Mouse (Mus musculus) lung, adult 2 months (tissue): Measurements from ENCODE around the gene Tnfaip2. TPM values are rescaled to one million over a fixed set of nuclear protein-coding genes. Genes with fewer than 3 reads are reported as not detected.

Source experiments
- DNase-seq: peaks from one replicate; pipeline ENCODE4 v3.0.0; 2022
- H3K4me1 ChIP-seq: fragments of 200-500 bp; 2 replicates; pipeline ENCODE4 v1.6.1; 2011; ENCODE audit warnings: low read length; ENCODE audit not compliant: control insufficient read depth, insufficient read depth
- H3K4me3 ChIP-seq: fragments of 200-500 bp; replicated peaks from 2 replicates; pipeline ENCODE3; 2011; ENCODE audit warnings: low read depth, mild to moderate bottlenecking, control low read depth, low read length; ENCODE audit errors: extremely low read depth
- CTCF ChIP-seq: fragments of 200-500 bp; IDR thresholded peaks from 2 replicates; pipeline ENCODE4 v1.5.1; 2011; ENCODE audit warnings: mild to moderate bottlenecking, low read length, control low read depth; ENCODE audit not compliant: insufficient read depth
- POLR2A ChIP-seq: fragments of 200-500 bp; IDR thresholded peaks from 2 replicates; pipeline ENCODE4 v1.6.1; 2011; ENCODE audit warnings: low read depth, mild to moderate bottlenecking, control low read depth, low read length, borderline replicate concordance; ENCODE audit errors: extremely low read depth
- WGBS: fragments of 180-500 bp; shearing (Covaris S2); methylation state at CpG from one replicate; pipeline ENCODE4 v1.1.7; 2018; 5-methylcytosine and 5-hydroxymethylcytosine counted together
- polyA plus RNA-seq: library from polyadenylated mRNA; depleted of rRNA; stranded (reverse); fragments of >200 nt; gene quantifications from 2 replicates; pipeline ENCODE4 v1.2.3, GENCODE M21; 2012; rRNA removed

Tnfaip2 gene
- polyA plus RNA-seq = 31.7 and 43.6 TPM in 2 replicates

DNA sequence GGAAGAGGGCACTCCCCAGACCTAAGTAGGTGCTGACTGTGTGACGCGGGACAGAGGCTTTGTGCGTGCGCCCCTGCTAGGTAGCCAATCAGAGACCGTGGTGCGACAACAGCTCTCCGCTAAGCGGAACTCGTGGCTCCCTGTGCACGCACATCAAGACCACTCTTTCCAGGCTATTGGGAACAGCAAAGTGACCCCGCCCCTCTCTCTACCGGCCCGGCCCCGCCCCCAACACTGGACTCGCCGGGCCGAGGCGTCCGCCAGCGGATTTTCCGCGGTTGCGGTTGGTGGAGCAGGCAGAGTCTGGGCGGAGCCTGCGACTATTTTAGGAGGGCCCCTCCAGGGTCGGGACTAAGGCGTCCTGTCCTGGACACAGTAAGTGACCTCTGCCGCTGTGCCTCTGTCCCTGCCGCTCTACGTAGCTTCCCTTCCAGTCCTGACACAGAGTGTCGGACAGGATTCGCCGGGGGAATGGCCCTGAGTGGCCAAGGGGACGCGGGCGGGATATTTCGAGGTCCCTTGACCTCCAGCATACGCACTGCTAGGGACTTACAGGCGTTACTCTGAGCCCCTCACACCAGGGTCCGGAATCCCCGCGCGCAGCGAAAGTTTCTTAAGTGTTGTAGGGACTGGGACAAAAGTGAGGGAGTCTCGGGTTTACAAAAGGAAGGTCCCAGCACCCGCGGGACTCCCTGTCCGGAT lies at the start of gene Tnfaip2:
Tnfaip2 (plus strand) TSS at position 161 of the 702 bp plus-strand sequence.
- 3% methylated on average over 48 of the region's 48 CpGs for WGBS

DNA sequence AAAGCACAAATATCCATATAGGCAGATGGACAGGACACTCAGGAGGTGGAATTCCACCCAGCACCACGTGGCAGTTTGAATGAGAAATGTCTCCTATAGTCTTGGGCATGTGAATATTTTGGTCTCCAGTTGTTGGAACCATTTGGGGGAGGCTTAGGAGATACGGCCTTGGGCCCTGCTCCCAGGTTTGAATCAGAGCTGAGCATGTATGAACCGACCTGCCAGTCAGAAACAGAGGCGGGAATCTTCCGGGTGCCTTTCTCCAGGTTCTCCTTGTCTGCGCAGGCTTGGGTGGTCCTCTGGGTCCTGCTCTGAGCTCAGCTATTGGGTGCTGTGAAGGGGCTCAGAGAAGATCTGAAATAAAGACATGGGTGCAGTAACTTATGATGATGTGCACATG lies 48.3 kb upstream of the Tnfaip2 start:
- 87% methylated on average over 6 of the region's 6 CpGs for WGBS
- TF ChIP-seq CTCF (no peak), POLR2A (no peak)
- Histone ChIP-seq H3K4me1 (no peaks in the 10 kb centered on the region), H3K4me3 (no peak overlapping the region)
- no peak for DNase-seq

More for the DNA sequence above, at the start of gene Tnfaip2:
- peak within 1 kb of the TSS; percentile 63 for H3K4me3 ChIP-seq
- H3K4me1 ChIP-seq = peaks cover 3% of the 10 kb centered on the region; the same call in 1 of the 2 replicates
- TF ChIP-seq CTCF (no peak), POLR2A (peak; percentile 77; the same call in 1 of the 2 replicates)
- peak; percentile 62 for DNase-seq

DNA sequence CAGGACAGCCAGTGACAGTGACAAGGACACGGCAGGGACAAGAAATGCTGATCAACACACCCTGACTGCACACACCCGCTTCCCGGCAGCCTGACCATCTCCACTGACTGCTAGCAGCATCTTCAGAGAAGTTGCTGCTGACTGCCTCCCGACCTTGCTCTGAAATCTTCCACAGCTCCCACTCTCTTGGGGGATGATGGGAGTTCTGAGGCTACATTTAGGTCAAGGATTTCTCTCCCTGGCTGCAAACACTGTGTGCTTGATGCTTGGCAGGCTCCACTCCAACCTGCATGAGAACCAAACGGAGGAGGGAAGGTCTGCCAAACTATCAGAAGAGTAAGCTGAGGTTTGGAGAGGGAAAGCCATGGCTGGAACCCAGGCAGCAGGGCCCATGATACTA lies 45.3 kb upstream of the Tnfaip2 start:
- TF ChIP-seq CTCF (no peak), POLR2A (no peak)
- no peak for DNase-seq
- H3K4me1 ChIP-seq = no peaks in the 10 kb centered on the region
- 61% methylated on average over 5 of the region's 5 CpGs for WGBS
- H3K4me3 ChIP-seq = no peak overlapping the region

DNA sequence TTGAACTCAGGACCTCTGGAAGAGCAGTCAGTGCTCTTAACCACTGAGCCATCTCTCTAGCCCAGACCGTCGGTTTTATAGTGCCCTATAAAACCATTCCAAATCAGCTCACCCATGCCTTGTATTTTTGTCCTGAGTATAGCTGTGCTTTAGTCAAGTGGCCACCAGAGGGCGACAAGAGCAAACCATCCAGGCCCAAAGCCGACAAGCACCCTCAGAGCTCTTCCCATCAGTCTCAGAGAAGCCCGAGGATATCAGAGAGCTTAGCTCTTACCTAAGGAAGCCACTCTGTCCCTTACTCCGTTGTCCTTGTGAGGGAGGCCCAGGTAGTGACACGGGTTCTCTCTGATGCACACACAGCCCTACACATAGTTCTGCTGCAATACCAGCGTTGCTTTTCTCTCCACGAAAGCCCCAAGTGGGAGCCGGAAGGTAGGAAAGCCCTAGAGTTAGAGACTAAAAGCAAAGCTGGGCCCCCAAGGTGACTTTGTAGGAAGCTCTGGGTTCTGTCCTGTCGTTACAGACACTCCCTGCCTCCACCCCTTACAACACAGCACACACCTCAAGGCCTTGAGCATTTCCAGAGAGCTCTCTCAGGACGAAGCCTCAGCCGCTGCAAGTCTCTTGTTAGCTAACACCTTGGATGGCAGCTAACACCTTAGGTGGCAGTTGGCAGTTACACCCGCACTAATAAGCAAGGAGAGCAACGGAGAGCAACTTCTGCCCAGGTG lies 40.6 kb upstream of the Tnfaip2 start:
- TF ChIP-seq POLR2A (no peak), CTCF (peak; percentile 87)
- Histone ChIP-seq H3K4me3 (no peak overlapping the region), H3K4me1 (no peaks in the 10 kb centered on the region)
- peak; percentile 69 for DNase-seq
- 25% methylated on average over 15 of the region's 15 CpGs for WGBS

DNA sequence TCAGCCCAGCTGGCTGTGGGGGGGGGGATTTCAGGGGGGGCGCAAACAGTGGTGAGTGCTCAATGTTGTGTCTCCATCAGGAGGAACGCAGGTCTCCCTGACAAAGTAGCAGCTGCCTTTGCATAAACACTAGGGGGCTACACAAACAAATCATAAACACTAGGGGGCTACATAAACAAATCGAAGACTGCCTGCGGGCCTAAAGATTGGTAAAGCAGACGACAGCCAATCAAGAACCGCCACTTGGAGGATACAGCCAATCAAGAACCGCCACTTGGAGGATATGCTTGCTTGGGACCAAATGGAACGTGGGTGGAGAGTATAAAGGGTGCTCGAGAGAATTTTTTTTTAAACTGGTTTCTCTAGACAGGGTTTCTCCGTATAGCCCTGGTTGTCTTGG lies 37.4 kb upstream of the Tnfaip2 start:
- DNase-seq = no peak
- no peak for TF ChIP-seq POLR2A
- no peak for TF ChIP-seq CTCF
- Histone ChIP-seq H3K4me1 (no peaks in the 10 kb centered on the region), H3K4me3 (no peak overlapping the region)
- 57% methylated on average over 10 of the region's 10 CpGs for WGBS

DNA sequence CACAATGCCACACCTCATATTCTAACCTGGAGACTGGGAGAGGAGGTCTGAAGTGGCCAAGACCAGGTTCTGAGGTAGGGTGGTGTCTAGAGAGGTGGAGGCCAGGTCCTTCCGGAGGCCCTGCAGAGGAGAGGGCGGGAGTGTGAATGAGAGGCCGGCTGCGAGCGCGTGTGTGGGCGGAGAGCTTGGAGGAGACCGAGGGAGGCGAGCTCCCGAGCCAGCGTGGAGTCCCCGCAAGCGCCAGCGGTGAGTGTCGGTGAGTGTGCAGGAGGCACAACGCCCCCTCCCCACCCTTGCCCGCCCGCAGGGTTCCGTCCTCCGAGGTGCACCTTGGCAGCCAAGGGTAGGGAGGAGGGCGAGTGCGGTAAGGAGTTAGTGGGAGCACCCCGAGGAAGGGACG lies 35.6 kb upstream of the Tnfaip2 start, which contains the start of gene Lbhd2:
Lbhd2 (plus strand) TSS at position 188 of the 400 bp plus-strand sequence.
- no peak within 1 kb of the TSS for H3K4me3 ChIP-seq
- H3K4me1 ChIP-seq = no peaks in the 10 kb centered on the region
- 6% methylated on average over 24 of the region's 24 CpGs for WGBS
- TF ChIP-seq POLR2A (no peak), CTCF (no peak)
- DNase-seq = no peak

DNA sequence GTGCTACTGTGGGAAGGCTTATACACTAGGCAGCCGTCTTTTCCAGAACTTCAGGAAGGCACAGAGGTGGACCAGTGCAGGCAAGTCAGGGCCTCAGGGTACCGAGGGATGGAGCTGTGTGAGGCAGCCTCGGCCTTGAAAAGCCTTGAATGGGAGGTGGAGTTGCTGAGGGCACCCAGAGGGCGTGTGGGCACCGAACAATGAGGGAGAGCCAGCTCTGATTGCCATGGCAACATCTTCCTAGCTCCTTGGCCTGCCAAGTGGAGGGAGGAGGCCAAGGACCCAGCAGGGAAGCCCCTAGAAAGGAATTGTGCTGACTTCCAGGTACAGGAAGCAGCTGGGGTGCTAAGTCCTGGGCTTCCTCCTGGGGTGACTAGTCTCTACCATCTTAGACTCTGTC lies 32.7 kb upstream of the Tnfaip2 start:
- no peak for DNase-seq
- 44% methylated on average over 5 of the region's 5 CpGs for WGBS
- peaks cover 4% of the 10 kb centered on the region; the same call in 1 of the 2 replicates for H3K4me1 ChIP-seq
- H3K4me3 ChIP-seq = no peak overlapping the region
- TF ChIP-seq POLR2A (no peak), CTCF (no peak)

DNA sequence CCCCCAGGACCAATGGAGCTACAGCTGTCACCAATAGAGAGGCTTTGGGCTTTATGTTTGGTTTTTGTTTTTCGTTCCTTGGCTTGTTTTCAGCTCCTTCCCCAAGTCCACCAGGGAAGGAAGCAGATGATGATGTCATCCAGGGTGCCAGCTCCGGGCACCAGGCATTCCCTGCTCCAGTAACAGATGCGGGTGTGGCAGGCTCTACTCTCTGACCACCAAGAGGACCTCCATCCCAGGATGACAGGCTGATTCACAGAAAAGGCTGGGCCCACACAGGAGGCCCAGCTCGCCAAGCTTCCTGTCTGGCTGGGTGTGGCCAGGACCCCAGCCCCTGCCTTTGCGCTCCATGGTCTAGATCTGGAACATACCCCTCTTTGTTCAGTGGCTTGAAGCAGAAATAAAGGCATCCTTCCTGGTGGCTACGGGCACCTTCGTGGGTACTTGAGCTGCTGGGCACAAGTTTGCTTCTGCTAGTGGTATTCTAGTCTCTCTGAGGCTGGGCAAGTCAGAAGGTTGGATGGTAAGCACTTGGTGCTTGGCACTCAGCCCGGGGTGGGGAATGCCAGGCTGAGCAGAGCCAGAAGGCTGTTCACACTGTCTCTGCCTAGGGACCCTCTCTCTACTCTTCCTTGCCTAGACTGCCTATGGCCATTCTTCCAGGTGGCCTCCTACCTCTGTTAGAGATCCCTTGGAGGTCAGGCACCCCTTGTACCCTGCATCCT lies 30.5 kb upstream of the Tnfaip2 start:
- DNase-seq = no peak
- no peak overlapping the region for H3K4me3 ChIP-seq
- no peak for TF ChIP-seq POLR2A
- no peak for TF ChIP-seq CTCF
- H3K4me1 ChIP-seq = peaks cover 4% of the 10 kb centered on the region; the same call in 1 of the 2 replicates
- WGBS = 60% methylated on average over 8 of the region's 8 CpGs

DNA sequence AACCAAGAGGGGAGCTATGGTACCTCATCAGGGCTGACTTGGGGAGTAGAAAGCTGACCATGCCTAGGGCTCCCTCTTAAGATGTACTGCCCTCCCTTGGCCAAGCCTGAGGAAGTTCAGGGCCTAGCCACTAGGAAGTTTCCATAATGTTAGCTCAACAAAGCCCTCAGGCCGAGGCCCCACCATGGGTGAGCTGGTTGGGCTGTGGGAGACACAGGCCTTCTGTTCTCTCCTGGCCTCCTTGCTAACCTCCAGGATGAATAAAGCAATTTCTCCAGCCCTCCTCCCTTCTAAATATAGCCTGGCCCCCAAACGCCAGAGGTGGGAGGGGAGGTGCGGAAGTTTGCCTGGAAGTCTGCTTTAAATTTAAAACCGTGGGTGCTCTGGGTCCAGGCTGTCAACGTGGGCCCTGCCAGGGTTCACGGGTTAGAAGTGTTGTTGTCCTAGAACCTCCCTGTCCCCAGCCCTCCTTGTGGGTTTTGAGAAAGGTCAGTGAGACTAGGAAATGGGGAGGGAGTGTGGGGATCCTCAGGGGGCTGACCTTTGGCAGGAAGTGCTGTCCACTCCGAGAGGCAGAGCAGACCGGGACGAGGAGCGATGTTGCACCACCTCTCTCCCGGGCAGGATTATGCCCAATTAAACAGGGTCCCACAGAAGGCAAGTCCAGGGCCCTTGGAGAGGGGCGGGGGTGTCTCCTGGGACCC lies 29.5 kb upstream of the Tnfaip2 start:
- Histone ChIP-seq H3K4me1 (peaks cover 4% of the 10 kb centered on the region; the same call in 1 of the 2 replicates), H3K4me3 (no peak overlapping the region)
- WGBS = 27% methylated on average over 12 of the region's 12 CpGs
- no peak for DNase-seq
- TF ChIP-seq POLR2A (no peak), CTCF (no peak)
